Mouse (Mus musculus): ENCODE results near the gene Rasl10b. TPM values are rescaled to one million over a fixed set of nuclear protein-coding genes. Genes with fewer than 3 reads are reported as not detected.

Gene Rasl10b
- polyA plus RNA-seq, 1 experiment from 2014 or later: 2.4 TPM

GRCm38 (mm10) chr11:83439426-83440060 is 30.6 kb downstream of the Rasl10b start:
- no peaks in the 10 kb centered on the region for H3K9me3 ChIP-seq
- peaks cover 34% of the 10 kb centered on the region for H3K27me3 ChIP-seq (replicated peaks)
- WGBS: 28% methylated on average over 11 of the region's 11 CpGs
- no peak overlapping the region for H3K27ac ChIP-seq
- H3K4me3 ChIP-seq (replicated peaks): peak overlapping the region; percentile 63
- no peak overlapping the region for H3K9ac ChIP-seq
- peaks cover 17% of the 10 kb centered on the region for H3K4me1 ChIP-seq
- H3K36me3 ChIP-seq: no peaks in the 10 kb centered on the region
- ATAC-seq (ENCODE audit: insufficient read depth, low FRiP score, low read depth): no peak
- H3K4me2 ChIP-seq: peak overlapping the region; percentile 90

- peaks cover 42% of the 10 kb centered on the region for H3K27me3 ChIP-seq (replicated peaks)
- H3K4me1 ChIP-seq: peaks cover 22% of the 10 kb centered on the region
- H3K4me3 ChIP-seq (replicated peaks): peak overlapping the region; percentile 63
- no peaks in the 10 kb centered on the region for H3K9me3 ChIP-seq
- peak; percentile 93 for ATAC-seq (ENCODE audit: insufficient read depth, low FRiP score, low read depth)
- no peak overlapping the region for H3K27ac ChIP-seq
- under 1% methylated on average over 67 of the region's 75 CpGs for WGBS
- peak overlapping the region; percentile 90 for H3K4me2 ChIP-seq
- no peaks in the 10 kb centered on the region for H3K36me3 ChIP-seq
- H3K9ac ChIP-seq: peak overlapping the region; percentile 35
Observed at GRCm38 (mm10) chr11:83440081-83441064, 31.4 kb downstream of the Rasl10b start.

- Histone ChIP-seq H3K9ac (no peak overlapping the region), H3K27me3 (replicated peaks) (peaks cover 44% of the 10 kb centered on the region), H3K36me3 (no peaks in the 10 kb centered on the region), H3K27ac (no peak overlapping the region), H3K4me1 (peaks cover 22% of the 10 kb centered on the region), H3K4me3 (replicated peaks) (0 out of 2 replicates have a peak overlapping the region, but pooled peaks have one; percentile 63), H3K4me2 (peak overlapping the region; percentile 90; the same call in 1 of the 2 replicates), H3K9me3 (no peaks in the 10 kb centered on the region)
- no peak for ATAC-seq (ENCODE audit: insufficient read depth, low FRiP score, low read depth)
- WGBS: 49% methylated on average over 7 of the region's 7 CpGs
Observed at GRCm38 (mm10) chr11:83441235-83441634, 32.3 kb downstream of the Rasl10b start.

GRCm38 (mm10) chr11:83442596-83443267 is 33.8 kb downstream of the Rasl10b start:
- Histone ChIP-seq H3K4me1 (peaks cover 28% of the 10 kb centered on the region), H3K36me3 (no peaks in the 10 kb centered on the region), H3K4me3 (replicated peaks) (no peak overlapping the region; the same call in 1 of the 2 replicates), H3K27me3 (replicated peaks) (peaks cover 48% of the 10 kb centered on the region), H3K27ac (no peak overlapping the region), H3K4me2 (peak overlapping the region; percentile 47), H3K9ac (no peak overlapping the region), H3K9me3 (no peaks in the 10 kb centered on the region)
- ATAC-seq (ENCODE audit: insufficient read depth, low FRiP score, low read depth): no peak
- 10% methylated on average over 29 of the region's 29 CpGs for WGBS

- Histone ChIP-seq H3K9me3 (no peaks in the 10 kb centered on the region), H3K4me2 (no peak overlapping the region), H3K27me3 (replicated peaks) (peaks cover 48% of the 10 kb centered on the region), H3K27ac (no peak overlapping the region), H3K36me3 (no peaks in the 10 kb centered on the region), H3K4me1 (peaks cover 38% of the 10 kb centered on the region), H3K9ac (no peak overlapping the region), H3K4me3 (replicated peaks) (no peak overlapping the region)
- no peak for ATAC-seq (ENCODE audit: insufficient read depth, low FRiP score, low read depth)
- 4% methylated on average over 7 of the region's 7 CpGs for WGBS
Observed at GRCm38 (mm10) chr11:83443824-83444223, 34.9 kb downstream of the Rasl10b start.

GRCm38 (mm10) chr11:83445001-83445400 is 36.1 kb downstream of the Rasl10b start:
- peak overlapping the region; percentile 22 for H3K4me3 ChIP-seq (replicated peaks)
- 26% methylated on average over 19 of the region's 19 CpGs for WGBS
- no peak for ATAC-seq (ENCODE audit: insufficient read depth, low FRiP score, low read depth)
- H3K27ac ChIP-seq: no peak overlapping the region
- peaks cover 48% of the 10 kb centered on the region for H3K27me3 ChIP-seq (replicated peaks)
- no peak overlapping the region for H3K9ac ChIP-seq
- no peaks in the 10 kb centered on the region for H3K36me3 ChIP-seq
- peaks cover 40% of the 10 kb centered on the region for H3K4me1 ChIP-seq
- no peaks in the 10 kb centered on the region for H3K9me3 ChIP-seq
- H3K4me2 ChIP-seq: peak overlapping the region; percentile 49

GRCm38 (mm10) chr11:83447612-83448011 is 38.7 kb downstream of the Rasl10b start:
- no peak for ATAC-seq (ENCODE audit: insufficient read depth, low FRiP score, low read depth)
- H3K9ac ChIP-seq: no peak overlapping the region
- no peak overlapping the region for H3K4me3 ChIP-seq (replicated peaks)
- H3K4me1 ChIP-seq: peaks cover 34% of the 10 kb centered on the region
- H3K27me3 ChIP-seq (replicated peaks): peaks cover 33% of the 10 kb centered on the region
- no peak overlapping the region for H3K4me2 ChIP-seq
- no peaks in the 10 kb centered on the region for H3K9me3 ChIP-seq
- WGBS: 59% methylated on average over 10 of the region's 10 CpGs
- H3K36me3 ChIP-seq: no peaks in the 10 kb centered on the region
- H3K27ac ChIP-seq: peak overlapping the region; percentile 32; the same call in 1 of the 2 replicates

- peaks cover 27% of the 10 kb centered on the region for H3K27me3 ChIP-seq (replicated peaks)
- peak overlapping the region; percentile 33 for H3K27ac ChIP-seq
- no peak overlapping the region for H3K4me2 ChIP-seq
- H3K9me3 ChIP-seq: no peaks in the 10 kb centered on the region
- H3K9ac ChIP-seq: no peak overlapping the region
- 0 out of 2 replicates have a peak, but pooled peaks have one; percentile 29 for ATAC-seq (ENCODE audit: insufficient read depth, low FRiP score, low read depth)
- no peak overlapping the region for H3K4me3 ChIP-seq (replicated peaks)
- peaks cover 30% of the 10 kb centered on the region for H3K4me1 ChIP-seq
- 43% methylated on average over 16 of the region's 16 CpGs for WGBS
- H3K36me3 ChIP-seq: no peaks in the 10 kb centered on the region
Observed at GRCm38 (mm10) chr11:83448021-83448926, 39.3 kb downstream of the Rasl10b start.

- ATAC-seq (ENCODE audit: insufficient read depth, low FRiP score, low read depth): no peak
- Histone ChIP-seq H3K4me1 (peaks cover 24% of the 10 kb centered on the region), H3K4me2 (no peak overlapping the region), H3K36me3 (no peaks in the 10 kb centered on the region), H3K27me3 (replicated peaks) (peaks cover 20% of the 10 kb centered on the region), H3K27ac (peak overlapping the region; percentile 33; the same call in 1 of the 2 replicates), H3K9ac (no peak overlapping the region), H3K9me3 (no peaks in the 10 kb centered on the region), H3K4me3 (replicated peaks) (no peak overlapping the region)
Observed at GRCm38 (mm10) chr11:83448927-83449236, 39.9 kb downstream of the Rasl10b start.

- 33% methylated on average over 4 of the region's 4 CpGs for WGBS
- no peak overlapping the region for H3K4me3 ChIP-seq (replicated peaks)
- H3K27ac ChIP-seq: no peak overlapping the region
- H3K36me3 ChIP-seq: no peaks in the 10 kb centered on the region
- H3K4me1 ChIP-seq: peaks cover 23% of the 10 kb centered on the region
- peaks cover 16% of the 10 kb centered on the region for H3K27me3 ChIP-seq (replicated peaks)
- no peaks in the 10 kb centered on the region for H3K9me3 ChIP-seq
- no peak overlapping the region for H3K9ac ChIP-seq
- H3K4me2 ChIP-seq: no peak overlapping the region
- no peak for ATAC-seq (ENCODE audit: insufficient read depth, low FRiP score, low read depth)
Observed at GRCm38 (mm10) chr11:83449298-83449697, 40.4 kb downstream of the Rasl10b start.

GRCm38 (mm10) chr11:83450550-83450949 is 41.6 kb downstream of the Rasl10b start:
- WGBS: 43% methylated on average over 1 of the region's 1 CpGs
- H3K36me3 ChIP-seq: no peaks in the 10 kb centered on the region
- no peak overlapping the region for H3K4me2 ChIP-seq
- no peak for ATAC-seq (ENCODE audit: insufficient read depth, low FRiP score, low read depth)
- 0 out of 2 replicates have a peak, but pooled peaks cover 4% of the 10 kb centered on the region for H3K27me3 ChIP-seq (replicated peaks)
- H3K9me3 ChIP-seq: no peaks in the 10 kb centered on the region
- H3K4me1 ChIP-seq: peaks cover 24% of the 10 kb centered on the region
- H3K27ac ChIP-seq: no peak overlapping the region
- no peak overlapping the region for H3K4me3 ChIP-seq (replicated peaks)
- H3K9ac ChIP-seq: no peak overlapping the region

Data from stomach, embryonic 15.5 days (tissue).